Mouse (Mus musculus) midbrain, postnatal 0 days (tissue): ENCODE results near the gene Tescl. TPM values are rescaled to one million over a fixed set of nuclear protein-coding genes. Genes with fewer than 3 reads are reported as not detected.

Experiments used
- ATAC-seq: fragments of 200-750 bp; cut with Nextera tagmentation; 2 replicates; pipeline ENCODE4 v1.8.0; 2017; ENCODE audit warnings: moderate number of reproducible peaks, mild to moderate bottlenecking, moderate TSS enrichment, moderate library complexity; ENCODE audit not compliant: low FRiP score
- DNase-seq: peaks from one replicate; pipeline ENCODE4 v3.0.0-alpha.2; 2015; ENCODE audit warnings: low spot score
- H3K27ac ChIP-seq: fragments of 300-500 bp; sonication (generic); 2 replicates; pipeline ENCODE4 v1.5.1; 2014; ENCODE audit warnings: low read depth, mild to moderate bottlenecking, low read length, mixed read lengths
- H3K27me3 ChIP-seq: fragments of 300-500 bp; sonication (generic); 2 replicates; pipeline ENCODE4 v1.6.1; 2014; ENCODE audit warnings: low read length, control low read depth, mixed read lengths; ENCODE audit not compliant: insufficient read depth
- H3K36me3 ChIP-seq: fragments of 300-500 bp; sonication (generic); 2 replicates; pipeline ENCODE4 v1.6.1; 2014; ENCODE audit warnings: low read length, control low read depth, mixed read lengths; ENCODE audit not compliant: insufficient read depth
- H3K4me1 ChIP-seq: fragments of 300-500 bp; sonication (generic); 2 replicates; pipeline ENCODE4 v1.6.1; 2014; ENCODE audit warnings: mild to moderate bottlenecking, control low read depth, antibody characterized with exemption, low read length, mixed read lengths; ENCODE audit not compliant: insufficient read depth
- H3K4me2 ChIP-seq: fragments of 300-500 bp; sonication (generic); 2 replicates; pipeline ENCODE4 v1.6.1; 2014; ENCODE audit warnings: low read depth, mild to moderate bottlenecking, low read length, mixed read lengths; ENCODE audit not compliant: poor library complexity, severe bottlenecking
- H3K4me3 ChIP-seq: fragments of 300-500 bp; sonication (generic); 2 replicates; pipeline ENCODE4 v1.5.1; 2014; ENCODE audit warnings: low read depth, mild to moderate bottlenecking, low read length, moderate library complexity
- H3K9ac ChIP-seq: fragments of 300-500 bp; sonication (generic); replicated peaks from 2 replicates; pipeline ENCODE4 v1.6.1; 2014; ENCODE audit warnings: mild to moderate bottlenecking, low read length, moderate library complexity, mixed read lengths; ENCODE audit not compliant: poor library complexity, severe bottlenecking
- H3K9me3 ChIP-seq: fragments of 300-500 bp; sonication (generic); 2 replicates; pipeline ENCODE4 v1.6.1; 2016; ENCODE audit warnings: low read length, control low read depth
- CTCF ChIP-seq: IDR thresholded peaks from 2 replicates; pipeline ENCODE4 v1.5.1; 2016; ENCODE audit warnings: antibody characterized with exemption, mild to moderate bottlenecking
- WGBS: fragments of 180-500 bp; shearing (Covaris S2); extraction: QIAGEN DNeasy Blood & Tissue Kit; methylation state at CpG from one replicate; pipeline ENCODE4 v1.1.7; 2014; 5-methylcytosine and 5-hydroxymethylcytosine counted together
- polyA plus RNA-seq: library from polyadenylated mRNA; unstranded; fragments of >200 nt; fragmentation: Nextera tagmentation; extraction: Ambion mirVana; gene quantifications from 2 replicates; pipeline ENCODE4 v1.2.1, GENCODE M21; 2015
- total RNA-seq: library from RNA; depleted of rRNA; stranded (reverse); fragments of >200 nt; gene quantifications from 2 replicates; pipeline ENCODE4 v1.2.3, GENCODE M21; 2014

Gene Tescl
- total and polyA plus RNA-seq, 2 experiments from 2014 or later: 0.19 TPM; not detected in 1

DNA sequence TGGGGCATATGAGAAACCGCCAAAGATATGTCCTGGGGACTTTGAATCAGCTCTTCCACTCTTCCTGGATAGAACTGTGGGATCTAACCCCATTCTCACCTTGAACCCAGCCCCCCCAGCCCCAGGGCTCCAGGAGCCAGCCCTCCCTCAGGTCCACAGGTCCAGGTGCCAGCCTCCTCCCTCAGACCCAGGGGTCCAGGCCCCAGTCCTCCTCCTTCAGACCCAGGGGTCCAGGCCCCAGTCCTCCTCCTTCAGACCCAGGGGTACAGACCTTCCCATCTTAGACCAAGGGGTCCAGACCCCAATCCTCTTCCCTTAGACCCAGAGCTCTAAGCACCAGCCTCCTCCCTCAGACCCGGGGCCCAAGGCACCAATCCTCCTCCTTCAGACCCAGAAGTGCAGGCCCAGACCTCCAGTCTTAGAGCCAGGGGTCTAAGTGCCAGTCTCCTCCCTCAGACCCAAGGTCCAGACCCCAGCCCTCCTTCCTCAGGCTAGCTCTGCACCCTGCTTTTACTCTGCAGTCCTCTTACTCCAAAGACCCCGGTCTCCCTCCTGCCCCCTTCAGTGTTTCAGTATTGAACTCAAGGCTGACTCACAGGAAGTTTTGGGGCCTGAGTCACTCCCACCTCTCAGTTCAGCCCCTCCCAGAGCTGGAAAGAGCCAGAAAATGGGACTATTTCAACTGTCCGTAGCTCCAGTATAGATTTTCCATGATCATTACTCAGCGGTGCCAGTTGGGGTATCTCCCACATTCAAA, 31.7 kb upstream of the Tescl start:
- Histone ChIP-seq H3K36me3 (no peaks in the 10 kb centered on the region), H3K9me3 (no peaks in the 10 kb centered on the region), H3K27me3 (no peaks in the 10 kb centered on the region), H3K9ac (no peak overlapping the region), H3K4me1 (no peaks in the 10 kb centered on the region), H3K27ac (no peak overlapping the region), H3K4me2 (no peak overlapping the region), H3K4me3 (no peak overlapping the region)
- peak; percentile 51; the same call in 1 of the 2 replicates for ATAC-seq
- no peak for DNase-seq
- no peak for TF ChIP-seq CTCF
- whole genome bisulfite sequencing: 78% methylated on average over 5 of the region's 5 CpGs

DNA sequence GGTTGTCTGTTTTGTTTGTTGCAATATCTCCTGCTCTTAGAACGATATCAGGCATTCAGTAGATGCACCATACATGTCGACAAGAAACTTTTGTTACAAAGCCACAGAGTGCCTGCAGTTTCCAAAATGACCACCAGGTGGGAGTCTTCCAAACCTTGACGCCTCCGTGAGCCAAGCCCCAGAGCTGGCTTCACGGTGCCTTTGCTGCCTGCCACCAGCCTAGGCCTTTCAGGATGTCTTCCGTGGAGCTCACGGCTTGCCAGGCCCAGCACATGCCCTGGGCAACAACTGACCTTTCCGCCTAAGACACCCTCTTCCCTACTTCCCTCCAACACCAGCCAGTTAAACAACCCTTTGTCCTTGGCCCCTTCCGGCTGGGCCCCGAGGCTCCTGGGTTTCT, 31.1 kb upstream of the Tescl start:
- peak; percentile 92 for TF ChIP-seq CTCF
- DNase-seq: peak; percentile 93
- no peaks in the 10 kb centered on the region for H3K9me3 ChIP-seq
- no peak overlapping the region for H3K27ac ChIP-seq
- no peak overlapping the region for H3K9ac ChIP-seq
- no peaks in the 10 kb centered on the region for H3K36me3 ChIP-seq
- H3K4me2 ChIP-seq: no peak overlapping the region
- H3K4me1 ChIP-seq: no peaks in the 10 kb centered on the region
- H3K4me3 ChIP-seq: no peak overlapping the region
- peak; percentile 53; the same call in 1 of the 2 replicates for ATAC-seq
- 21% methylated on average over 10 of the region's 10 CpGs for WGBS
- no peaks in the 10 kb centered on the region for H3K27me3 ChIP-seq

DNA sequence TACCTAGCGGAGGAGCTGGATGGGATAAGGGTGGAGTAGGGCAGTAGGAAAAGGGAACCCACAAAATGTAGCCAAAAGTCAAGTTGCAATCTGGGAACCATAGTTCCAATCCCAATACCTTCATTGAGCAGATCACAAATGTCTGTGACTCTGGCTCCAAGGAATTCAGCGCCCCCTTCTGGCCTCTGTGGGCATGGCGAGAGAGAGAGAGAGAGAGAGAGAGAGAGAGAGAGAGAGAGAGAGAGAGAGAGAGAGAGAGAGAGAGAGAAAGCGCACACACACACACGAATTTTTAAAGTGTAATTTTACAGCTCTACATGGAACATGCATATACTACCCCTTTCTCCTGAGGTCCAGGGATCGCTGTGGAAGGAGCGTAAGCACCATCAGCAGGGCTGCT, 29.5 kb upstream of the Tescl start:
- 26% methylated on average over 7 of the region's 7 CpGs for WGBS
- TF ChIP-seq CTCF: peak; percentile 68
- H3K27me3 ChIP-seq: no peaks in the 10 kb centered on the region
- DNase-seq: peak; percentile 53
- ATAC-seq: no peak
- no peaks in the 10 kb centered on the region for H3K36me3 ChIP-seq
- H3K9ac ChIP-seq: no peak overlapping the region
- H3K27ac ChIP-seq: no peak overlapping the region
- H3K4me2 ChIP-seq: no peak overlapping the region
- H3K9me3 ChIP-seq: no peaks in the 10 kb centered on the region
- no peaks in the 10 kb centered on the region for H3K4me1 ChIP-seq
- no peak overlapping the region for H3K4me3 ChIP-seq

DNA sequence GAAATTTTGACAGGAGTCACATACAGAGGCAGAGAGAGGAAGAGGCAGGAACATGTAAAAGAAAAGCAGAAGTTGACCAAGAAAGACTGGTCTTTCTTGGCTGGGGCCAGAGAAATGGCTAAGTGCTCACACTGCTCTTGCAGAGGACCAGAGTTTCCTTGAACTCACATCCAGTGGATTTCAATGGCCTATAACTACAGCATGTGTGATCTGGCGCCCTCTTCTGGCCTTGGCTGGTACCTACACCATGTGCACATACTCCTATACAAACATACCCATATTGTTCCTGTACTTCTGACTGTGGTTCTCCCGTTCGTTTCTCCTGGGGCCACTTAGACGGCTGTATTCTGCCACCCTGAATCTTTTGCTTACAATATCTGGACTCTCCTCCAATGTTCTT, 27.3 kb upstream of the Tescl start:
- no peaks in the 10 kb centered on the region for H3K36me3 ChIP-seq
- ATAC-seq: no peak
- no peaks in the 10 kb centered on the region for H3K4me1 ChIP-seq
- H3K9me3 ChIP-seq: 0 out of 2 replicates have a peak, but pooled peaks cover 2% of the 10 kb centered on the region
- DNase-seq: no peak
- H3K9ac ChIP-seq: no peak overlapping the region
- H3K4me2 ChIP-seq: no peak overlapping the region
- no peaks in the 10 kb centered on the region for H3K27me3 ChIP-seq
- TF ChIP-seq CTCF: peak; percentile 35
- H3K27ac ChIP-seq: no peak overlapping the region
- 67% methylated on average over 4 of the region's 4 CpGs for WGBS
- no peak overlapping the region for H3K4me3 ChIP-seq

DNA sequence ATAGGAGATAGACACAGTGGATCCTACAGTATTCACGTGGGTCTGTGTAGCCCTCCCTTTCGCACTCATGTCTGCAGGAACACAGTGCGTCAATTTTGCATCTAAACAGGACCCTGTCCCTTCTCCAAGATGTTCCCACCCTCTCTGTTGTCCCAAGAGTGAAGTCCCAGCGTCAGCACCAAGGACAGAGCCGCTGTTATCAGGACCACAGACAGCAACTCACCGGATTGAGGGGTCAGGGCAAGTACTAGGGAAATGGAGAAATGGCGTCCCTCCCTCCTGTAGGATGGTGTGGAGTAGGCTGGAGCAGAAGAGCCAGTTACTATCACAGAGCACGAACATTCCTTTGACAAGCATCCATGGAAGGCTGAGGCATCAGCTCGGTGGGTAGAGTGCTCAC, 25.5 kb upstream of the Tescl start:
- Histone ChIP-seq H3K9ac (no peak overlapping the region), H3K9me3 (0 out of 2 replicates have a peak, but pooled peaks cover 2% of the 10 kb centered on the region), H3K27ac (no peak overlapping the region), H3K27me3 (no peaks in the 10 kb centered on the region), H3K4me2 (no peak overlapping the region), H3K36me3 (no peaks in the 10 kb centered on the region), H3K4me1 (no peaks in the 10 kb centered on the region), H3K4me3 (no peak overlapping the region)
- no peak for ATAC-seq
- no peak for TF ChIP-seq CTCF
- DNase-seq: no peak
- 31% methylated on average over 9 of the region's 9 CpGs for WGBS

DNA sequence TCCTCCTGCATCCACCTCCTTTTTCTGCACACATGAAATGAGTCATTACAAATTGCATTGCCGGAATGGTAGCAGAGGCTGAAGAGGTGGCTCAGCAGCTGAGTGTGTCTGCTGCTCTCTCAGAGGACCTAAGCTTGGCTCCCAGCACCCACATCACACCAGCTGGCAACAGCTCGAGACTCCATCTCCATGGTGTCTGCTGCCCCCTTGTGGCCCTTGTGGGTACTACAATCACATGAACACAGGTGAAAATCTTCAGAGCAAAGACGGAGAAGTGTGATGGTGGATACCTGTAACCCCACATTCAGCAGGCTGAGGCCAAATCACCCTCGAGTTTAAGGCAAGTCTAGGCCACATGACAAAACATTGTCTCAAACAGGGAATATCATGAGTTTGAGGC, 24.2 kb upstream of the Tescl start:
- Histone ChIP-seq H3K9me3 (0 out of 2 replicates have a peak, but pooled peaks cover 2% of the 10 kb centered on the region), H3K4me1 (no peaks in the 10 kb centered on the region), H3K4me2 (no peak overlapping the region), H3K4me3 (no peak overlapping the region), H3K36me3 (no peaks in the 10 kb centered on the region), H3K27me3 (no peaks in the 10 kb centered on the region), H3K9ac (no peak overlapping the region), H3K27ac (no peak overlapping the region)
- WGBS: 46% methylated on average over 4 of the region's 4 CpGs
- no peak for ATAC-seq
- DNase-seq: no peak
- TF ChIP-seq CTCF: peak; percentile 46; the same call in 1 of the 2 replicates
